Mouse (Mus musculus): ENCODE results near the gene Abcb5.

Gene Abcb5

GRCm38 (mm10) chr12:118847861-118848495 lies 118.2 kb downstream of the Abcb5 start:
- DNase-seq: no peak

DNA sequence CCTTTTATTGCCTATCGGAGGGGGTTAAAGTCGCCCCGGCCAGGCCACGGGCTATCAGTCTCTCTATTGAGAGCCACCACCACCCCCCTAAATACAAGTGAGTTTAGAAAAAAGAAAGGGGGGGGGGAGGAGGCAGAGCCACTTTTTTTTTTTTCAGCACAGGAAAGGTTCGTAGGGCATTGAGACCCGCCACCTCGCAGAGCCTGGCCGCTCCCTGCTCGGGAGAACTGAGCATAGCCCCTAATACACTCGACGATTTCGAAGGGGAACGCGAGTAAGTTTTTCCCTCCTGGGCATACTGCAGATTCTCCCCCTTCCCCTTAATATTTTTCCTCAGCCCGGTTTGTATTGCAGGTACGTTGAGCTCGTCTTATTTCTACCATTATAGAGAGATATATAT lies 118.8 kb downstream of the Abcb5 start:
- no peak for DNase-seq

DNA sequence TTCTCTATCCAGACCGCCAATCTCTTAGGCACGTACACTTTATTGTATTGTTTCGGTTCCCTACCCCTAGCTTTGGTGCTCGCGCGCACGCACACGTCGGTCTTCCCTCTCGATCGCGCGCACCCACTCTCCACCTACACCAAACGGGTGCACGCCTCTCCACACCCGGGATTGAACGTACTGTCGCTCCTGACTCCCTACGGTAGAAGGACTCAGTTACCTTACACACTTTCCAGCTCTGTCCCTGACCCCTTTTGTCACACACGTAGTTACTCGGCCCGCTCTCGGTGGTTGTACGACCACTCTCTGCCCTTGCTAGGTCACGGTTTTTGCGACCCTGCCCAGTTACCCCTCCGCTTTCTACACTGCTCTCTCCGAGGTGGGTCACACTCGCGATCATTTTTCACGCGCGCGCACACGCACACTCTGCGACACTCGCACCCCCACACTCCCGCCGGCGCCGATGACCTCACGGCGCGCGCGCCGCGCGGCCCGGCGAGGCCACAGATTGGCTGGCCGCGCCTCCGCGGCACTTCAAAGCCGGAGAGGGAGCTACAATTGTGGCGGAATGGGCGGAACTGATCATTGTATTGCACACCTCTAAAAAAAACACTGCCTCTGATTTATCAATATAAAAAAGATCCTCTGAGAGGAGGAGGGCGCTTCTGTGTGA lies 119.4 kb downstream of the Abcb5 start:
- no peak for DNase-seq

DNA sequence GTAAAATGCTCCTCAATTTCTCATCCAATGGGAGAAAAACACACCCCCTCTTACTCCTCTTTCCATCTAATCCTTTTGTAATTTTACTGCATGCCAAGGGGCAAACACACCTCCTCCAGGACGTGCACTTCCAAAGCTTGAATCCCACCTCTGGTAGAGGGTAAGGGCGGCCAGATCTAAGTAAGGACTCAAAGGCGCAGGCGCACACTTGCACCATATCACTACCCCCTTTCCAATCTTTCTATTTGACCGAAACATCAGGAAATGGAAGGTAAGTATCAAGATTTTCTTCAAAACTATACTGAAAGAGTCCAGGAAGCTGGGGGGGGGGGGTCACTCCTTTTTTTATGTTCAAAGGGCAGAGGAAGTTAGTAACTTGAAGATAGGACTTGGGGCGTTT lies 120.0 kb downstream of the Abcb5 start, which contains the start of gene Sp8:
TSS of gene Sp8 (plus strand) at position 109 of the 400 bp plus-strand sequence.
- DNase-seq: no peak

DNA sequence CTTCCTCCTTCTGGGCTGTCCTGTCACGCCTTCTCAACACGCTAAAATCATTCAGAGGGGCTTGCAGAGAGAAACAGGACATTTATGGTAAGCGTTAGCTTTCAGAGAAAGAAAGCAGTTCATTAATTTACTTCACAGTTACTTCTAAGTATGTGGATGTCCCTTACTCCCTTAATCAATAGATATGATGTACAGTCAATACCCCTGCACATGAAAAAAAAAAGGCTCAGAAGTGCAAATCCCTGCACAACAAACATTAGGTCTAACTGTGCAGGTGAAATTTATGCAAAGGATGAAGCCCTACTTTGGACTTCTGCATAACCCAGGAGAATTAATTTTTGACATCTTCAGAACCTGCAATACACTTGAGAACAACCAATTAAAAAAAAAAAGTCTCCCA lies 120.9 kb downstream of the Abcb5 start:
- DNase-seq: no peak

- DNase-seq: no peak
Observed at GRCm38 (mm10) chr12:118844841-118845240, 121.4 kb downstream of the Abcb5 start.

GRCm38 (mm10) chr12:118844111-118844510 lies 122.1 kb downstream of the Abcb5 start:
- DNase-seq: no peak

GRCm38 (mm10) chr12:118842671-118843411 lies 123.4 kb downstream of the Abcb5 start:
- DNase-seq: no peak

- DNase-seq: no peak
Observed at GRCm38 (mm10) chr12:118841971-118842550, 124.2 kb downstream of the Abcb5 start.

- no peak for DNase-seq
Observed at GRCm38 (mm10) chr12:118841381-118841922, 124.8 kb downstream of the Abcb5 start.

GRCm38 (mm10) chr12:118840861-118841260 lies 125.4 kb downstream of the Abcb5 start:
- no peak for DNase-seq

GRCm38 (mm10) chr12:118840301-118840700 lies 125.9 kb downstream of the Abcb5 start:
- no peak for DNase-seq

DNA sequence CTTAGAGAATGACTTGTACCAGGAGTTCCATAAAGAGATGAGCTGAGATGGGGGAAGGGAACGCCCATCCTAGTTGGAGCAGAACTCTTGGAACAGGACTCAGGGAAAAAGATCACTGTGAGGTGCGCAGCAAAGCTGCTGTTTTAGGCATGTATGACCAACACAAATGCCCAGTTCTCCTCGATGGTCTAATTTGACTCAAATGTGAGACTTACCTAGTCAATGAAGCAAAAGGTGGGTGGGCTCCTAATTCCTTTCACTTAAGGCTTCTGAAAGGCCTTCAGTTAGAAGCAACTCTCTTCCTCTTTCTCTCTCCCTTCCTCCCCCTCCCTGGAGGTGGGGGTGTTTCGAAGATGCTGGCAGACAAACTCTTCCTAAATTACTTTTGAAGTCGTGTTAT lies 126.8 kb downstream of the Abcb5 start:
- DNase-seq: no peak

DNA sequence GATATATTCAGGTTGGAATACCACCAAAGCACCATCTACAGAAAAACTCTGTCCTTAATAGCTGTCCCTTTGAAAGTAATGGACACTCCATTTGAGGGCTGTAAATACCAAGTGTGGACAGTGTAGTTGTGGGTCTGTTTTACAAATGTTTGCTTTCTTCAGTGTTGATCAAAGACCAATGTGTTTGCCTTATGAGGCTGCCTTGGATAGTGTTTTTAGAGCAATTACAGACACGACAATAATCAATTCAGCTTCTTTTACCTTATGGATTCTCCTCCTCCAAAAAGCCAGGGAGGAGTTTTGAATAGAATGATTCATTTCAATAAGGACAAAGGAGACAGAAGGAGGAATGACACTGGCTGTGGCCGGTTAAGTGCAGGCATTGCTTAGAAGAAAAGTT lies 128.0 kb downstream of the Abcb5 start:
- DNase-seq: no peak

DNA sequence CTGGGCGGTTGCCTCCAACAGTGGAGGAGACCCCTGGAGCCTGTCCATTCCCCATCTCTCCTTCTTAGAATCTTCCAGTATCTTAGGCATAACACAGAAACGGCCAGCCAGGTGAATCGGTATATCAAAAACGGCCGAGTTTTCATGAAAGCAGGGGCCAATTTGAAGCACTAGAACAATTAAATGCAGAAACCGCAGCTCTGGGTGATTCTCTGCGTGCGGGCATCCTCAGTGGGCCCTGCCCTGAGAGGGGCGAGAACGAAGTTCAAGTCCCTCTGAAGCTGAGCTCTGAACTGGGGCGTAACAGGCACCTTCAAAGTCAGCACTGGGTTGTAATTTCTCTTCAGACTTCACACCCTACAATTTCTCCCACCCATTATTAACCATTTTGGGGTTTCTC lies 128.9 kb downstream of the Abcb5 start:
- DNase-seq: no peak

DNA sequence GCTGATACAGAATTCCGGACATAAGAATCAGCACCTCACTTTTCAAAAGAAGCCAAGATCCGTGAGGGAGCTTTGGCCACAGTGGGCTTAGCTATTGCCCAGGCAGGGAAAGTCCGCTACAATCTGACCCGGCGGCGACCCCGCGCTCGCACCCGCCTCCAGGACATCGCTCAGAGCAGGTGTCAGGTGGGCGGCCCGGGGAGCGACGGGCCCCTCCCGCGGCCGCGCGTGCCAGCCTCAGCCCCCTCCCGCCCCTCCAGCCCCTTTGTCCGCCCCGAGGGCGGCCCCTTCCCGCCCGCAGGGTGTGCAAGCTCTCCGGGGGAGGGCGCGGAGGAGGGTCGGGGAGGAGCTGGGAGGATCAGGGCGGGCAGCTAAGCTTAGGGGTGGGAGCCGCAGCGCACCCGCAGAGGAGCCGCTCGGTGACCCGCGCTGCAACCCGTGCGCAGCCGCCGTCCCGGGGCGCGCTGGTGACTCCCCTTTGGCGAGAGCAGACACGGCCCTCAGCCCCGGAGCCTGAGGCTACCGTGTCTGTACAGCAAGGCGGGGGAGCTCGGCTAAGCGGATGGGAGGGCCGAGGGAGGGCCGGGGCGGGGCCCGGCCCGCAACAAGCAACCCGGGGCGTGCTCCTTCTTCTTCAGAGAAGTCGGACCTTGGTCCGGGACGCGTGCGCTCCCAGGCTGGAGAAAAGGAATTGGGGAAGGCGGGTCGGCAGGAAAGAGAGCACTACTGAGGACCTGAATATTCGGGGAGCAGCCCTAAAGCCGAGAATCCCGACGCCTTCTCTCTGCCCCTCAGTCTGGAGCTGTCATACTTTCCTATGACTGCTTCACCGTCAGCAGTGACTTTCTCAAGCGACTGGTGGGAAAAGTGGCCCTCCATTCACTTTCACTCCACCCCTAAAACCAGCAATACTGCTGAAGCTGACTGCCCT lies 129.5 kb downstream of the Abcb5 start:
- no peak for DNase-seq

GRCm38 (mm10) chr12:118829881-118830280 lies 136.3 kb downstream of the Abcb5 start:
- DNase-seq: no peak

All from lung, postnatal 14 days (tissue).